Mouse (Mus musculus) liver, embryonic 11.5 days (tissue): ENCODE data around the gene Slc16a10. TPM values are rescaled to one million over a fixed set of nuclear protein-coding genes. Genes with fewer than 3 reads are reported as not detected.
A peak's percentile ranks its signal among the peaks of the same experiment; 100 is the strongest.

Experiments used
- ATAC-seq: fragments of 200-750 bp; cut with Nextera tagmentation; replicated peaks from 2 replicates; pipeline ENCODE4 v1.8.0; 2017; ENCODE audit warnings: moderate number of reproducible peaks, mild to moderate bottlenecking, moderate TSS enrichment, moderate library complexity; ENCODE audit not compliant: low FRiP score
- DNase-seq: peaks from one replicate; pipeline ENCODE4 v3.0.0-alpha.2; 2017; ENCODE audit warnings: low spot score
- H3K27ac ChIP-seq: fragments of 300-500 bp; sonication (generic); 2 replicates; pipeline ENCODE4 v1.5.1; 2014; ENCODE audit warnings: mild to moderate bottlenecking, low read depth, low read length, control low read depth
- H3K27me3 ChIP-seq: fragments of 300-500 bp; sonication (generic); replicated peaks from 2 replicates; pipeline ENCODE4 v1.6.1; 2014; ENCODE audit warnings: low read length, mixed read lengths; ENCODE audit not compliant: control insufficient read depth, insufficient read depth
- H3K36me3 ChIP-seq: fragments of 300-500 bp; sonication (generic); 2 replicates; pipeline ENCODE4 v1.6.1; 2014; ENCODE audit warnings: mild to moderate bottlenecking, low read length, moderate library complexity, mixed read lengths; ENCODE audit not compliant: control insufficient read depth, insufficient read depth
- H3K4me1 ChIP-seq: fragments of 300-500 bp; sonication (generic); replicated peaks from 2 replicates; pipeline ENCODE4 v1.6.1; 2014; ENCODE audit warnings: low read length, mixed read lengths; ENCODE audit not compliant: control insufficient read depth, insufficient read depth
- H3K4me2 ChIP-seq: fragments of 300-500 bp; sonication (generic); 2 replicates; pipeline ENCODE4 v1.6.1; 2014; ENCODE audit warnings: mild to moderate bottlenecking, control low read depth, moderate library complexity
- H3K4me3 ChIP-seq: fragments of 300-500 bp; sonication (generic); 2 replicates; pipeline ENCODE4 v1.5.1; 2014; ENCODE audit warnings: low read depth, low read length, control low read depth
- H3K9ac ChIP-seq: fragments of 300-500 bp; sonication (generic); 2 replicates; pipeline ENCODE4 v1.6.1; 2014; ENCODE audit warnings: low read depth, low read length, control low read depth
- H3K9me3 ChIP-seq: fragments of 300-500 bp; sonication (generic); 2 replicates; pipeline ENCODE4 v1.6.1; 2016; ENCODE audit warnings: low read length, inconsistent platforms, mixed read lengths; ENCODE audit not compliant: control insufficient read depth
- WGBS: fragments of 180-500 bp; shearing (Covaris S2); extraction: QIAGEN DNeasy Blood & Tissue Kit; methylation state at CpG from one replicate; pipeline ENCODE4 v1.1.7; 2014; 5-methylcytosine and 5-hydroxymethylcytosine counted together
- polyA plus RNA-seq: library from polyadenylated mRNA; unstranded; fragments of >200 nt; fragmentation: Nextera tagmentation; extraction: Ambion mirVana; gene quantifications from 2 replicates; pipeline ENCODE4 v1.2.1, GENCODE M21; 2014

The Slc16a10 gene
- polyA plus RNA-seq, 1 experiment from 2014 or later: 46.9 TPM

- Histone ChIP-seq H3K4me2 (no peak overlapping the region), H3K4me3 (no peak overlapping the region), H3K27ac (no peak overlapping the region), H3K9ac (no peak overlapping the region), H3K9me3 (no peaks in the 10 kb centered on the region), H3K4me1 (peaks cover 24% of the 10 kb centered on the region), H3K36me3 (no peaks in the 10 kb centered on the region), H3K27me3 (no peaks in the 10 kb centered on the region)
- ATAC-seq (no peak), DNase-seq (no peak)
- WGBS: 55% methylated on average over 1 of the region's 1 CpGs
Measured at GRCm38 (mm10) chr10:40144815-40145214, 2.8 kb upstream of the Slc16a10 start.

DNA sequence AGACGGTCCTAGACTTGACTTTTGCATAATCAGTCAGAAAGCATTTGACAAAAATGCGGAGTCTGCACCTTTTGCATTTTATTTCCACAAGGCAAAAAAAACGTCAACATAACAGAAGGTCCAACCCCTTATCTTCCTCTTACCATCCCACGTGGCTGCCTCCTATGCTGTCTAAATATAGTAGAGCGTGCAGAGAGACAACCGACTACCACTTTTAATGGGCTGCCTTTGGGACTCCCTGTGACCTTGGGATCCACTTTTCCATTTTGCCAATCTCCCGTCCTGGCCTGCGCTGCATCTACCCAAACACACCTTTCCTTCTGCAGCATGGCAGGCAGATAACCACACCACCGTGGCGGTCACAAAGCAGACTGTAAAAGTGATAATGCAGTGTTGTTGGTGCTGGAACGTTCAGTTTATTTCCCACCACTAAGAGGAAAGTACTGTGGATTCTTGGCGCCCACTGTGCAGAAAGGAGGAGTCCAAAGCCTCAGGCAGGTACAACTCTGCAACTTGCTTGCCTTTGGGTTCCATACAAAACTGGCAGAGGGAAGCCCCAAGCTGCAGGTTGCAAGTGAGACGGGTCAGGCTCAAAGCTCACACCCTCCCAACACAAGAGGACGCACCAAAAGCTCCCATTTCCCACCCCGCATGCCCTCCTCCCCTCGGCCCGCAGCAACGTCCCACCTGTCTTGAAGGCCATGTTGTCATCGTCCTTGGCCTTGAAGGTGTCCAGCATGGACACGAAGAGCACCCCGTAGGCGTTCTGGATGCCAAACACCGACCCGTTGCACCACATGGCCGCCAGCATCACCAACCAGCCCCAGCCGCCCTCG lies 824 bp downstream of the Slc16a10 start:
- Histone ChIP-seq H3K4me2 (peak overlapping the region; percentile 89), H3K4me3 (peak overlapping the region; percentile 90), H3K4me1 (peaks cover 17% of the 10 kb centered on the region), H3K36me3 (no peaks in the 10 kb centered on the region; the same call in 1 of the 2 replicates), H3K27ac (peak overlapping the region; percentile 90), H3K9me3 (no peaks in the 10 kb centered on the region), H3K27me3 (no peaks in the 10 kb centered on the region), H3K9ac (peak overlapping the region; percentile 93)
- DNase-seq (peak; percentile 55), ATAC-seq (peak; percentile 51)
- 11% methylated on average over 27 of the region's 27 CpGs for WGBS

DNA sequence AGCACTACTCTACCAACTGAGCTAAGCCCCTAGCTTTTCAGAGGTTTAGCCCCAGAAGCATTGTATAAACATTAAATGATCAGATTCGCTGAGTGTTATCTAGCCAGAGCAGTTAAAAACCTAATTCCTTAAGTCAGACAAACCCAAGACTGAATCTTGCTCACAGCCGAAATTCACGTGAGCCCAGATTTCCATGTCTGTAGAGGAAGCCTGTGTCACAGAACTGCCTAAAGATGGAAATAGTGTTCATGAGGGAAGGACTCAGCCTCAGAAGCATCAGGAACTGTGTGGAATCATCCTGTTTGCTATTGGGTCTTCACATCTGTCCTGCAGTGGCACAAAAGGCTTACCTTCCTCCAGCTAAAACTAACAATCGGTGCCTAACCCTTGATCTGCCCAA lies 2.4 kb downstream of the Slc16a10 start:
- Histone ChIP-seq H3K27ac (no peak overlapping the region), H3K27me3 (no peaks in the 10 kb centered on the region), H3K4me2 (peak overlapping the region; percentile 89), H3K4me3 (peak overlapping the region; percentile 90), H3K36me3 (no peaks in the 10 kb centered on the region; the same call in 1 of the 2 replicates), H3K9ac (0 out of 2 replicates have a peak overlapping the region, but pooled peaks have one; percentile 20), H3K4me1 (peaks cover 29% of the 10 kb centered on the region), H3K9me3 (no peaks in the 10 kb centered on the region)
- DNase-seq: no peak
- no peak for ATAC-seq
- WGBS: 77% methylated on average over 4 of the region's 4 CpGs

- no peak overlapping the region for H3K27ac ChIP-seq
- no peaks in the 10 kb centered on the region for H3K27me3 ChIP-seq
- no peak overlapping the region for H3K9ac ChIP-seq
- no peak overlapping the region for H3K4me3 ChIP-seq
- DNase-seq (no peak), ATAC-seq (no peak)
- H3K4me2 ChIP-seq: no peak overlapping the region
- H3K9me3 ChIP-seq: no peaks in the 10 kb centered on the region
- 70% methylated on average over 9 of the region's 9 CpGs for WGBS
- H3K36me3 ChIP-seq: no peaks in the 10 kb centered on the region; the same call in 1 of the 2 replicates
- peaks cover 51% of the 10 kb centered on the region for H3K4me1 ChIP-seq
Measured at GRCm38 (mm10) chr10:40135807-40136778, 6.0 kb downstream of the Slc16a10 start.

DNA sequence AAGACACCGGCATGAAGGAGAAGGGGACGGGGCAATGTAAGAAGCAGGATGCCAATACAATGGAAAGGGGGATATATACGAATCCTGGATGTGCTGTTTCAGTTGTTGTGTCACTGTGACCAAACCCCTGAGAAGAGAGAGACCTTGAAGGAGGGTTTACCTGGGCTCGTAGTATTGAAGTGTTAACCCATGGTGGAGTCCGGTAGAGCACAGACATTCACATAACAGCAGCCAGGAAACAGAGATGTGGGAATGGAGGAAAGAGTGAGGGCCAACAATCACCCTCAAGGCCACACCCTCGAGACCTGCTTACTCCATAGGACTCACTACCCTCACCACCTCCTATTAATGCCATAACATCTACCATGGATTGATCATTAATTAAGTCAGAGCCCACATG lies 7.2 kb downstream of the Slc16a10 start:
- no peaks in the 10 kb centered on the region for H3K27me3 ChIP-seq
- no peaks in the 10 kb centered on the region for H3K9me3 ChIP-seq
- 86% methylated on average over 6 of the region's 6 CpGs for WGBS
- H3K36me3 ChIP-seq: no peaks in the 10 kb centered on the region; the same call in 1 of the 2 replicates
- H3K27ac ChIP-seq: no peak overlapping the region
- ATAC-seq (no peak), DNase-seq (no peak)
- H3K4me2 ChIP-seq: no peak overlapping the region
- H3K4me3 ChIP-seq: no peak overlapping the region
- H3K4me1 ChIP-seq: peaks cover 53% of the 10 kb centered on the region
- no peak overlapping the region for H3K9ac ChIP-seq

- no peak for DNase-seq
- Histone ChIP-seq H3K9me3 (no peaks in the 10 kb centered on the region), H3K9ac (no peak overlapping the region), H3K36me3 (no peaks in the 10 kb centered on the region), H3K4me1 (peaks cover 47% of the 10 kb centered on the region), H3K27ac (peak overlapping the region; percentile 51; the same call in 1 of the 2 replicates), H3K4me3 (no peak overlapping the region), H3K4me2 (peak overlapping the region; percentile 28), H3K27me3 (no peaks in the 10 kb centered on the region)
- 54% methylated on average over 1 of the region's 1 CpGs for WGBS
- no peak for ATAC-seq
Measured at GRCm38 (mm10) chr10:40133636-40134035, 8.4 kb downstream of the Slc16a10 start.

DNA sequence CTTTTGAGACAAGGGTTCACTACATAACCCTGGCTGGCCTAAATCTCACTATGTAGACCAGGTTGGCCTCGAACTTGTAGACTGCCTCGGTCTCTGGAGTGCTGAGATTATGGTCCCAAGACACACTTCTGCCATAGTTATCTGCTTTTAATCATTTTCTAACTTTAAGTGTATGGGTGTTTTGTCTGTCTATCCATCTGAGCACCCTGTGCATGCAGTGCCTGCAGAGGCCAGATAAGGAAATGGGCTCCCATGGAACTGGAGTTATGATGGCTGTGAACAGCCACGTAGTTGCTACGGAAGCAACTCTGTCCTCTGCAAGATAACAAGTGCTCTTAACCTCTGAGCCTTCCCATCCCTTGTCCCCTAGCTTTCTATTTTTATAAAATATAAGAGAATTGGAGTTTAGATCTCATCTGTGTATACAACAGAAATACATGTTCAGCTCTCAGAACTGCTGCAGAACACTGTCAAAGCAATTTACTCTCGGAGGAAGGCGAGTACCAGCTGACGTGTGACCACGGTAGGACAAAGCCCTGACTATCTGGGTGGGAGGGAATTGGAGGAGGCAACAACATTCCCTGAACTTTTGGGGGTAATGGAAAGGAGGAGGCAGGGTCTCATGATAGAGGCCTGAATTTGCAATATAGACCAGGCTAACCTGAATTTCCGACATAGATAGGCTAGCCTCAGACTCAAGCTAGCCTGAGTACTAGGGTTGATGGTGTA lies 10.2 kb downstream of the Slc16a10 start:
- peaks cover 42% of the 10 kb centered on the region for H3K4me1 ChIP-seq
- DNase-seq (peak; percentile 67), ATAC-seq (peak; percentile 99)
- H3K36me3 ChIP-seq: no peaks in the 10 kb centered on the region
- no peak overlapping the region for H3K9ac ChIP-seq
- H3K4me3 ChIP-seq: peak overlapping the region; percentile 27; the same call in 1 of the 2 replicates
- H3K27ac ChIP-seq: peak overlapping the region; percentile 91
- WGBS: 42% methylated on average over 9 of the region's 9 CpGs
- H3K27me3 ChIP-seq: no peaks in the 10 kb centered on the region
- no peaks in the 10 kb centered on the region for H3K9me3 ChIP-seq
- H3K4me2 ChIP-seq: peak overlapping the region; percentile 62

DNA sequence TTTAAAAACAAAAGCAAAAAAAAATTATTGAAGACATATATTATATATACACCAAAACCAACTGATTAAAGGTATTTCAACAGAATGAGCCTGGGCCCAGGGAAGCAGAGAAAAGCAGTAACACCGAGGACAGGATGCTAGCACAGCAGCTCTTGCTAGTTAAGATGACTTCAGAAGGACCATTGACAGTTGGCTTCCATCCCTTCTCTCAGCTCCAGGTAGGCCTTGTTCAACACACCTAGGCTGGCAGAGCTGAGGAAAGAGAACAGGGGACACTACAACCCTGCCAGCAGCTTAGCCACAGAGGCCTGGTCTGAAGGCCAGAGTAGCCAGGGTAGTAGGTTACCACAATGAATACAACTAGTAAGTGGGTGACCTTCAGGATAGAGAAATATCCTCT lies 11.9 kb downstream of the Slc16a10 start:
- Histone ChIP-seq H3K4me2 (no peak overlapping the region), H3K4me3 (no peak overlapping the region), H3K9ac (0 out of 2 replicates have a peak overlapping the region, but pooled peaks have one; percentile 25), H3K27ac (peak overlapping the region; percentile 38; the same call in 1 of the 2 replicates), H3K27me3 (no peaks in the 10 kb centered on the region), H3K9me3 (no peaks in the 10 kb centered on the region), H3K36me3 (no peaks in the 10 kb centered on the region), H3K4me1 (peaks cover 40% of the 10 kb centered on the region)
- WGBS: 90% methylated on average over 1 of the region's 1 CpGs
- DNase-seq (no peak), ATAC-seq (no peak)
